Comparison of ENCODE assay signal across 8 mouse cellular contexts in genomic region chr9:22713286-22713685, GRCm38 (mm10).
DNase-seq lines count a peak whose midpoint lies in the region; ATAC-seq and TF ChIP-seq lines count a peak whose summit lies in the region.
"Not testable (repeated sequence)": the region's sequence is repeated elsewhere in the genome, so short reads cannot be mapped to it uniquely, and the experiment has no call there.

No protein-coding gene starts in this region.

- H3K4me3 ChIP-seq in hindbrain, postnatal 0 days (ENCODE audit: low read length): not testable (repeated sequence)

- not testable (repeated sequence) for H3K9me3 ChIP-seq in hindbrain, postnatal 0 days (ENCODE audit: low read length)

- not testable (repeated sequence) for H3K9ac ChIP-seq in hindbrain, postnatal 0 days (replicated peaks; ENCODE audit: low read length)

- TF ChIP-seq CTCF in hindbrain, postnatal 0 days (IDR thresholded peaks at IDR 0.05; ENCODE audit: low read depth): peak; percentile 57

- not testable (repeated sequence) for H3K27me3 ChIP-seq in hindbrain, postnatal 0 days (ENCODE audit: insufficient read depth, low read length)

- not testable (repeated sequence) for H3K4me2 ChIP-seq in hindbrain, postnatal 0 days (ENCODE audit: low read depth, low read length)

- DNase-seq in MN1 (ENCODE audit: low spot score): peak; percentile 39
- peak; percentile 14 to 16 for DNase-seq in cerebellum, adult 18-20 months
- DNase-seq in frontal cortex, postnatal 36 days (ENCODE audit: low spot score in 2 of 2): peak; percentile 35 to 55
- DNase-seq in hindbrain, postnatal 0 days (ENCODE audit: low spot score): peak; percentile 31
- peak; percentile 45 to 63 for DNase-seq in layer of hippocampus, postnatal 10 days (ENCODE audit: low spot score in 2 of 2)
- peak; percentile 66 for DNase-seq in lung, postnatal 10 days
- peak; percentile 67 to 70 for DNase-seq in right cerebral cortex, adult 2 months (ENCODE audit: low spot score in 2 of 2)
- DNase-seq in yolk sac, embryonic 10.5 days (ENCODE audit: low spot score): peak; percentile 19

- H3K36me3 ChIP-seq in hindbrain, postnatal 0 days (ENCODE audit: insufficient read depth, low read length): not testable (repeated sequence)

- not testable (repeated sequence) for H3K4me1 ChIP-seq in hindbrain, postnatal 0 days (ENCODE audit: insufficient read depth, low read length)

- ATAC-seq in hindbrain, postnatal 0 days: not testable (repeated sequence)

- WGBS in hindbrain, postnatal 0 days: 40% methylated on average over 4 of the region's 4 CpGs

- H3K27ac ChIP-seq in hindbrain, postnatal 0 days: not testable (repeated sequence)

Comparison
In these comparisons a context has a peak if more than half of its experiments do, and no peak if none do; other contexts are left out.
1. DNase-seq: peak in every context shown above with its lines; median percentile 68 in right cerebral cortex, adult 2 months; 66 in lung, postnatal 10 days; 54 in layer of hippocampus, postnatal 10 days; 45 in frontal cortex, postnatal 36 days; 39 in MN1; 31 in hindbrain, postnatal 0 days; 19 in yolk sac, embryonic 10.5 days; 15 in cerebellum, adult 18-20 months.